Mouse (Mus musculus) heart, adult 2 months (tissue): ENCODE measurements around the gene Cubn. TPM values are rescaled to one million over a fixed set of nuclear protein-coding genes. Genes with fewer than 3 reads are reported as not detected.

Source experiments
- DNase-seq, 2 experiments: peaks; one replicate each; pipeline ENCODE4 v3.0.0; 2021
- H3K27ac ChIP-seq: fragments of 200-600 bp; 2 replicates; pipeline ENCODE4 v1.8.1; 2022
- H3K27me3 ChIP-seq: fragments of 200-500 bp; 2 replicates; pipeline ENCODE4 v1.6.1; 2012; ENCODE audit warnings: mild to moderate bottlenecking, low read length, inconsistent platforms, mixed read lengths; ENCODE audit not compliant: control insufficient read depth, insufficient read depth
- H3K36me3 ChIP-seq: fragments of 200-500 bp; 2 replicates; pipeline ENCODE4 v1.6.1; 2012; ENCODE audit warnings: low read length, inconsistent platforms; ENCODE audit not compliant: control insufficient read depth, insufficient read depth
- H3K4me1 ChIP-seq: fragments of 200-500 bp; 2 replicates; pipeline ENCODE4 v1.6.1; 2011; ENCODE audit warnings: low read length; ENCODE audit not compliant: control insufficient read depth, insufficient read depth
- H3K4me3 ChIP-seq: fragments of 200-600 bp; 2 replicates; pipeline ENCODE4 v1.8.1; 2022
- H3K79me2 ChIP-seq: fragments of 200-500 bp; replicated peaks from 2 replicates; pipeline ENCODE4 v1.6.1; 2012; ENCODE audit warnings: mild to moderate bottlenecking, inconsistent platforms, low read length, moderate library complexity, mixed read lengths; ENCODE audit not compliant: control insufficient read depth, insufficient read depth
- H3K9ac ChIP-seq: fragments of 200-500 bp; 2 replicates; pipeline ENCODE4 v1.6.1; 2012; ENCODE audit warnings: low read depth, mild to moderate bottlenecking, control low read depth, inconsistent platforms, low read length, mixed read lengths
- CTCF ChIP-seq: fragments of 200-600 bp; IDR thresholded peaks from 2 replicates; pipeline ENCODE4 v1.8.1; 2022; ENCODE audit warnings: antibody characterized with exemption, mild to moderate bottlenecking, moderate library complexity
- EP300 ChIP-seq: fragments of 200-500 bp; IDR thresholded peaks from 2 replicates; pipeline ENCODE4 v1.6.1; 2011; ENCODE audit warnings: low read depth, low read length, control low read depth; ENCODE audit not compliant: insufficient read depth
- POLR2A ChIP-seq: fragments of 200-500 bp; IDR thresholded peaks from 2 replicates; pipeline ENCODE4 v1.6.1; 2011; ENCODE audit warnings: mild to moderate bottlenecking, low read depth, low read length, control low read depth; ENCODE audit not compliant: insufficient read depth
- WGBS: fragments of 180-500 bp; shearing (Covaris S2); methylation state at CpG from one replicate; pipeline ENCODE4 v1.1.7; 2018; 5-methylcytosine and 5-hydroxymethylcytosine counted together
- intact Hi-C: fragments of 180-260 bp; cut with DNase I; formaldehyde crosslinking; loops from one replicate; pipeline ENCODE4 v1.15.1; 2025
- polyA plus RNA-seq: library from polyadenylated mRNA; depleted of rRNA; stranded (reverse); fragments of >200 nt; gene quantifications from 2 replicates; pipeline ENCODE4 v1.2.3, GENCODE M21; 2012
- total RNA-seq, 2 experiments: library from RNA; stranded (reverse); gene quantifications; 2 replicates each; pipeline ENCODE4 v1.2.3; 2021

The Cubn gene
- total and polyA plus RNA-seq, 3 experiments: 0.27 to 1.1 (median 0.81) TPM

DNA sequence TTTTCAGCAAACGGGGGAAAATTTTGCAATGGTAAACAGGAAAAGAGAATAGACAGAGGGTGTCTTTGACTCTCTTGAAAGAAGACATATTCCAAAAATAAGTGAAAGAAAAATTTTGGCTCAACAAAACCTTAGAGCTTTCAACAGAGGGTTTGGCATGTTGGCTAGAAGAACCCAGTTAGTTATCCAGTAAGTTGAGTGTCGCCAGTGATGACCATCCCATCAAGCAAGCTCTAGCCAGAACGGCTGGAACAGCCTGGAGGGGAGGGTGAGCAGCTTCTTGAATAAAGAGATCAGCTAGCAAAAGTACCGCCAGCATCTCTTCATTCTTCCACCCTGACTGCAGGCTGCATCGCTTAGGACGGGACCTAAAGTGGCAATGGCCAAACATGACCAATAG is 90.8 kb downstream of the Cubn start:
- Histone ChIP-seq H3K4me1 (peaks cover 12% of the 10 kb centered on the region), H3K4me3 (no peak overlapping the region), H3K79me2 (no peaks in the 10 kb centered on the region), H3K27ac (peak overlapping the region; percentile 21; the same call in 1 of the 2 replicates), H3K9ac (no peak overlapping the region), H3K27me3 (no peaks in the 10 kb centered on the region), H3K36me3 (peaks cover 11% of the 10 kb centered on the region)
- intact Hi-C loops: no loop called here
- TF ChIP-seq EP300 (no peak), POLR2A (no peak), CTCF (no peak)
- WGBS: 76% methylated on average over 6 of the region's 6 CpGs
- DNase-seq: peak; percentile 38 to 56

GRCm38 (mm10) chr2:13399480-13400072 is 92.0 kb downstream of the Cubn start:
- H3K9ac ChIP-seq: no peak overlapping the region
- H3K27me3 ChIP-seq: no peaks in the 10 kb centered on the region
- intact Hi-C loops: no loop called here
- peaks cover 12% of the 10 kb centered on the region for H3K4me1 ChIP-seq
- H3K79me2 ChIP-seq: no peaks in the 10 kb centered on the region
- H3K4me3 ChIP-seq: no peak overlapping the region
- no peak for DNase-seq
- no peak for TF ChIP-seq POLR2A
- no peak for TF ChIP-seq CTCF
- TF ChIP-seq EP300: no peak
- H3K36me3 ChIP-seq: peaks cover 13% of the 10 kb centered on the region
- peak overlapping the region; percentile 67 for H3K27ac ChIP-seq
- WGBS: 41% methylated on average over 5 of the region's 5 CpGs

GRCm38 (mm10) chr2:13398955-13399354 is 92.7 kb downstream of the Cubn start:
- Histone ChIP-seq H3K4me1 (peaks cover 12% of the 10 kb centered on the region), H3K36me3 (peaks cover 13% of the 10 kb centered on the region), H3K27me3 (no peaks in the 10 kb centered on the region), H3K27ac (peak overlapping the region; percentile 67), H3K9ac (no peak overlapping the region), H3K79me2 (no peaks in the 10 kb centered on the region), H3K4me3 (no peak overlapping the region)
- TF ChIP-seq POLR2A (no peak), CTCF (peak; percentile 37)
- DNase-seq: peak; percentile 59 to 75
- intact Hi-C loops: no loop called here
- 4% methylated on average over 2 of the region's 2 CpGs for WGBS

GRCm38 (mm10) chr2:13398551-13398950 is 93.1 kb downstream of the Cubn start:
- no peaks in the 10 kb centered on the region for H3K27me3 ChIP-seq
- intact Hi-C loops: no loop called here
- DNase-seq: no peak
- no peak overlapping the region for H3K4me3 ChIP-seq
- H3K27ac ChIP-seq: peak overlapping the region; percentile 67
- TF ChIP-seq EP300: no peak
- no peak for TF ChIP-seq CTCF
- TF ChIP-seq POLR2A: no peak
- WGBS: 41% methylated on average over 4 of the region's 4 CpGs
- H3K79me2 ChIP-seq: no peaks in the 10 kb centered on the region
- no peak overlapping the region for H3K9ac ChIP-seq
- H3K36me3 ChIP-seq: peaks cover 13% of the 10 kb centered on the region
- peaks cover 12% of the 10 kb centered on the region for H3K4me1 ChIP-seq

DNA sequence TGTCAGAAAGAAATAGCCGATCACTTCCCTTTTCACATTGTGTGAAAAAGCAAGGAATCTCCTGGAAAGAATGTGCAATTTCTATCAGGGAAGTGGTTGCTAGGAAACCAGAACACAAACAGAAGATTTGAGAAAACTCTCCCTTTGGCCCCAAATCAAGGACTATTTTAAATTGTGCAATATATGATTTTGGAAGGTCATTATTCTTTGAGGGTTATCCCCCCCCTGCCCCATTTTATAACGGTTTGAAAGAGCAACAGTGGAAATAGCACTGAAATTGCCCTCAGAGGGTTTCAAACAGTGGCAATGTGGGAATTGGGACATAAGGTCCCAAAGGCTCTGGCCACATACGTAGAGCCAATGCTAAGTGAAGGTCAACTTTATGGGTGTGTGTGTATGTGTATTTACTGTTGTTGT is 95.5 kb downstream of the Cubn start:
- no peaks in the 10 kb centered on the region for H3K27me3 ChIP-seq
- TF ChIP-seq EP300: no peak
- no peak for TF ChIP-seq POLR2A
- no peak for TF ChIP-seq CTCF
- no peak overlapping the region for H3K9ac ChIP-seq
- no peak overlapping the region for H3K4me3 ChIP-seq
- DNase-seq: peak in 1 of 2 experiments; percentile 20
- peaks cover 20% of the 10 kb centered on the region for H3K36me3 ChIP-seq
- WGBS: 35% methylated on average over 3 of the region's 3 CpGs
- H3K4me1 ChIP-seq: peaks cover 19% of the 10 kb centered on the region
- H3K79me2 ChIP-seq: no peaks in the 10 kb centered on the region
- intact Hi-C loops: no loop called here
- H3K27ac ChIP-seq: peak overlapping the region; percentile 42

GRCm38 (mm10) chr2:13391018-13391417 is 100.6 kb downstream of the Cubn start:
- TF ChIP-seq CTCF (no peak), POLR2A (peak; percentile 65; the same call in 1 of the 2 replicates)
- peak overlapping the region; percentile 48; the same call in 1 of the 2 replicates for H3K9ac ChIP-seq
- H3K79me2 ChIP-seq: no peaks in the 10 kb centered on the region
- H3K36me3 ChIP-seq: peaks cover 15% of the 10 kb centered on the region
- intact Hi-C loops: loop anchor here (1.0 to 5.0 kb wide), 2 partner anchors 22 to 181 kb away; partner anchors contain the start of gene Vim
- H3K27me3 ChIP-seq: no peaks in the 10 kb centered on the region
- H3K27ac ChIP-seq: peak overlapping the region; percentile 74
- H3K4me3 ChIP-seq: no peak overlapping the region
- H3K4me1 ChIP-seq: peaks cover 15% of the 10 kb centered on the region
- 23% methylated on average over 3 of the region's 3 CpGs for WGBS
- DNase-seq: no peak
